In genomic region chr4:22500172-22500571, GRCm38 (mm10) we compare ENCODE assay signal across 23 mouse cellular contexts. TPM values are rescaled to one million over a fixed set of nuclear protein-coding genes. Genes with fewer than 3 reads are reported as not detected.
"Had no signal": no experiment of that assay in that cellular context is flagged by ENCODE, and none has a peak within 500 bp of the region (broad histone marks: within the 10 kb centered on the region; RNA-seq: fewer than 3 reads in every experiment).

No protein-coding gene starts in this region.

- DNase-seq: lung, adult 18-20 months; lung, embryonic 14.5 days; lung, postnatal 10 days; lung, postnatal 4 days; retina, postnatal 1 day; right cerebral cortex, adult 18-20 months; right cerebral cortex, postnatal 25 days; right cerebral cortex, postnatal 4 days; spleen, adult 18-20 months; thymus, adult 18-20 months; thymus, postnatal 14 days; thymus, postnatal 36 days had no signal

- H3K27ac ChIP-seq: midbrain, embryonic 12.5 days; neural tube, embryonic 13.5 days; neural tube, embryonic 15.5 days had no signal

- H3K9ac ChIP-seq: lung, embryonic 14.5 days; midbrain, embryonic 12.5 days; neural tube, embryonic 13.5 days; neural tube, embryonic 15.5 days had no signal

- H3K4me3 ChIP-seq: midbrain, embryonic 12.5 days; myocyte; neural tube, embryonic 13.5 days; neural tube, embryonic 15.5 days had no signal

- H3K9me3 ChIP-seq: neural tube, embryonic 13.5 days; neural tube, embryonic 15.5 days had no signal

- H3K36me3 ChIP-seq: midbrain, embryonic 12.5 days; neural tube, embryonic 13.5 days; neural tube, embryonic 15.5 days had no signal

- H3K4me2 ChIP-seq: lung, embryonic 14.5 days; midbrain, embryonic 12.5 days; neural tube, embryonic 13.5 days; neural tube, embryonic 15.5 days had no signal

- ATAC-seq: midbrain, embryonic 16.5 days had no signal

- H3K27me3 ChIP-seq: midbrain, embryonic 12.5 days had no signal

RNA-seq across cellular contexts. Expression of gene Pou3f2, which starts 12.0 kb away (rescaled TPM):
- total RNA-seq: megakaryocyte, adult 5-6 weeks; megakaryocyte-erythroid progenitor cell, adult 5-6 weeks had no signal
- polyA plus RNA-seq: liver, embryonic 16.5 days; lung, embryonic 14.5 days; myocyte; small intestine, adult 2 months; stomach, embryonic 14.5 days; thymus, postnatal 0 days had no signal
